Mouse (Mus musculus): Measurements from ENCODE around the gene Selenow. TPM values are rescaled to one million over a fixed set of nuclear protein-coding genes. Genes with fewer than 3 reads are reported as not detected.
A peak's percentile ranks its signal among the peaks of the same experiment; 100 is the strongest.
"Not testable (repeated sequence)": the region's sequence is repeated elsewhere in the genome, so short reads cannot be mapped to it uniquely, and the experiment has no call there.

Gene Selenow
- total RNA-seq, 2 experiments from 2014 or later: 76.3 to 304 TPM

GRCm38 (mm10) chr7:15948381-15948941 lies 26.3 kb upstream of the Selenow start:
- peak; percentile 53 for ATAC-seq (replicated peaks; ENCODE audit: low FRiP score, low TSS enrichment, poor library complexity, severe bottlenecking)

DNA sequence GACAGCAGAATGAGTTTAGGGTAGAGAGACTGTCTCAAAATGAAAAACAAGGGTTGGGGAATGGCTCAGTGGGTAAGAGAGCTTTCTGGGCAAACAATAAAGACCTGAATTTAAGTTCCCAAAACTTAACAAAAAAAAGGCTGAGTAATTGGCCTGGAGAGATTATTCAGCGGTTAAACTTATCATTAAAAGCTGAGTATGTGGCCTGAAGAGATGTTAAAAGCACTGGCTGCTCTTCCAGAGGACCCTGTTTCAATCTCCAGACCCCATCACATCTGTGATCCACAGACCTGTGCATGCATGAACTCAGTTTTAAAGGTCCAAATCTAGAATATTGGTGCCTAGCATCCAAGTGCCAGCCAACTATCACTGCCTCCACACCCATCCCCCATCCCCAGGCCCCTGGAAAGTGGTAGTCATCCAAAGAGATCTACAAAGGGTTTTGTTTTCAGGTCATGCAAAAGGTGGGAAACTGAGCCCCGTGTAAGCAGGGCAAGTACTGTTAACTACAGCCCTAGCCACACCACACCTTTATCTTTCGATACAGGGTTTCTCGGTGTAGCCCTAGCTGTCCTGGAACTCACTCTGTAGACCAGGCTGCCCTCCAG lies 25.6 kb upstream of the Selenow start:
- no peak for ATAC-seq (replicated peaks; ENCODE audit: low FRiP score, low TSS enrichment, poor library complexity, severe bottlenecking)

DNA sequence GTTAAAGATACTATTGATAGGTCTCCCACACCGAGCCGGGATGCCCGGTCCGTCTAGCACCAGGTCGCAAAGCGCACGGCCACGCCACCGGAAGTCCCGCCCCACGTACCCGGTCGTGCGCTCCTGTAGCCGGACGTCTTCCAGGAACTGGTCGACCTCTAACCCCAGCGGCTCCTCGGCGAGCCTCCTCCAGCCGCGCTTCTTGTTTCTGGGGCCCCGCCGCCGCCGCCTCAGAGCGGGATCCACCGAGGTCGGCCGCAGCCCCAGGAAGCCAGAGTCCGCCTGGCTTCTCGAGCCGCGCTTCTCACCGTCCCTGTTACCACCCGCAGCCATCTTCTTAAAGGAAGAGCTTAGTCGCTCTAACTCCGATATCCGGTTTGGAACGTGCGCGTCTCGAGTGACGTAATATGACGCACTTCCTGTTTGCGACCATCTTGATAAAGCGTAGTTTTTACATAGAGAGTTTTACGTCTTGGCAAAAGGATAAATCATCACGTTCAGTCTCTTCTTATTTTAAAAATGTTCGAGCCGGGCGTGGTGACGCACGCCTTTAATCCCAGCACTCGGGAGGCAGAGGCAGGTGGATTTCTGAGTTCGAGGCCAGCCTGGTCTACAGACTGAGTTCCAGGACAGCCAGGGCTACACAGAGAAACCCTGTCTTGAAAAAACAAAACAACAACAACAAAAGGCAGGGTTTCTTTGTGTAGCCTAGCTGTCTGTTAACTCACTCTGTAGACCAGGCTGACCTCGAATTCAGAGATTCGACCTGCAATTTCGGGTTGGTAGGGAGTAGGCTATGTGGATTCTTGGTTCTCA lies 23.7 kb upstream of the Selenow start, which contains the start of gene Nop53:
Gene Nop53, minus strand, starts transcription at position 354 of the 816 bp plus-strand sequence.
- ATAC-seq (replicated peaks; ENCODE audit: low FRiP score, low TSS enrichment, poor library complexity, severe bottlenecking): peak; percentile 78

DNA sequence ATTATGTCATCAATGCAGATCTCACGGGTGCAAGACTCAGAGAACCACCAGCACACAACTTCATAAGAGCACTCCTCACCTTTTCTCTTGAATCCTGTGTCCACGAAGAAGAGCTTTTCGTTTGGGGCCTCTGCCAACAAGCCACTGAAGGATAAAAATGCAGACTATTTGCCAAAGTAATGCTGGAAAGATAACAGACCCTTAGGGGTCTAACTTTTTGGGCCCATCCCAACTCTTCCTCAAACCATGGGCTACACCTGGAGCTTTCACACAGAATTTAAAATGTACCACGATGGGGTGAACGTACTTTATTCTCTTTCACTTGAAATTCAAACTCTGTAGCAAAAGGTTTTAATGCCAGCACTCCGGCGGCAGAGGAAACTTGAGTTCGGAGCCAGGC lies 23.0 kb upstream of the Selenow start:
- ATAC-seq (replicated peaks; ENCODE audit: low FRiP score, low TSS enrichment, poor library complexity, severe bottlenecking): no peak

DNA sequence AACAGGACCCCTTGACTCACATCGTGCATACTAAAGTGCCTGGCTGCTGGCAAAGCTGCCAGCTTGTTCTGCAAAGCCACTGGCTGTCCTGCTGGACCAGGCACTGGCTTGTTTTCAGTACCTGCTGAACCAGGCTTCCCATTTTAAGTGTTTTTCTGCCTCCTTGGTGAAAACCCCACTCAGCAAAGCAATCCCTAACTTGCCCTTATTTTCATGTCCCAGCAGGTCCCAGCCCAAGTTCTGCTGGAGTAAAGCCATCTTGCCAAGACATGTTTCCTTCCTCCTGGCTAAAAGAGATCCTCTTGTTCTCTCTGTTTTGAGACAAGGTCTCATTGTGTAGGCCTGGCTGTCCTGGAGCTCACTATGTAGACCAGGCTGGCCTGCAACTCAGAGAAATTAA lies 22.1 kb upstream of the Selenow start:
- no peak for ATAC-seq (replicated peaks; ENCODE audit: low FRiP score, low TSS enrichment, poor library complexity, severe bottlenecking)

DNA sequence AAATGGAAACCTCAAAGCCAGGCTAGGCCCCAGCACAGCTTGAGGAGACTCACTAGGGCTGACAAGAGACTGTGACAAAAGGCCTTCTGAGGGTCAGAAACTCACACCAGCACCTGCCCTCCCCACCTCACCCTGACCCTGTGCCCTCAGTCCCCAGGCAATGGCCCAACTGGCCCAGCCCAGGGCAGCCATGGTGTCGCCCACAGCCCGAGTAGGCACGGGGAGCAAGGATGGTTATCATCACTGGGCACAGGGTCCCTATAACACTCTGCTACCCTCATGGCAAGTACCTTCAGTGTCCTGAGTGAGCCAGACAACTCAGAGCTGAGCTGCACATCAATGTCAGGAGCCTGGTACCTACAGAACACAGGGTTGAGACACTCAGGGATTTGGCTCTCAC lies 16.4 kb upstream of the Selenow start:
- ATAC-seq (replicated peaks; ENCODE audit: low FRiP score, low TSS enrichment, poor library complexity, severe bottlenecking): no peak

- no peak for ATAC-seq (replicated peaks; ENCODE audit: low FRiP score, low TSS enrichment, poor library complexity, severe bottlenecking)
Observed at GRCm38 (mm10) chr7:15937491-15937890, 15.3 kb upstream of the Selenow start.

DNA sequence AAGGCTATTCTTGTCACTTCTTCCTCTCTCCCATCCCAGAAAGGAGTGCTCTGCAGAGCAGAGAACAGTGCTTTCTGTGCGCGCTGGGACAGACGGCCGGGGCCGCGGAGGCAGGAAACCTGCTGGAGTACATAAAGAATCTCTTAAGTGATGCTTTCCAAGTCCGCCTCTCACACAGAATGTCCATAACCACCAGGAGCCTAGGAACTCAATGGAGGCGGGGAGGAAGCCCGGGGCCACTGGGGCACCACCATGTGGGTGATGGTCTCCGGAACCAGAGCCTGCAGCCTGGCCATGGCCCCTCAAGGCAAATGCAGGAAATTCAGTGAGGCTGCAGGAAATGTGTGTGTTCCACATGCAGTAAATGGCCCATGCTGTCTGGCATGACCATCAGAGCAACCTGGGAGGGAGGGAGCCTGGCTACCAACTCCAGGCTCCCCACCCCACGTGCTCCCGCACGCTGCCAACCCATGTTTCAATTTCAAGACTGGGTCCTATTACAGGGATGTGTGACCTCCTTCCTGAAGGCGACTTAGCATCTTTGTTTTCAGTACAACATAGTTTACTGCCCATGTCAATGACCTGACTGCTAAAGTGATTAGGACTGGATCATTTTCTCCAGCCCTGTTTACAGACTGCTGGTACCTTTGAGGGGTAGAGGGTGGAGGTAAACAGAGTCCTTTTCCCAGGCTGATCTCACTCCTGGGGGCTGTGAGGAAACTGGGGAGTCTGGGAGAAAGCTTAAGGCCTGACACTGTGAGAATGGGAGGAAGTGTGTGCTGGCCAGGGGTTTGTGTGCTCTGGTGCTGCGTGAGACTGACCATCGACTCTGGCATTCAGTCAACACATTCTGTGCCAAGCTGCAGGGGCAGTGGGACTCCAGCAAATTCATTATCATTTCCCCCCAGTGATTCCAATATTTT lies 11.5 kb upstream of the Selenow start:
- ATAC-seq (replicated peaks; ENCODE audit: low FRiP score, low TSS enrichment, poor library complexity, severe bottlenecking): no peak

- no peak for ATAC-seq (replicated peaks; ENCODE audit: low FRiP score, low TSS enrichment, poor library complexity, severe bottlenecking)
Observed at GRCm38 (mm10) chr7:15931635-15932034, 9.4 kb upstream of the Selenow start.

GRCm38 (mm10) chr7:15930543-15930942 lies 8.3 kb upstream of the Selenow start:
- no peak for ATAC-seq (replicated peaks; ENCODE audit: low FRiP score, low TSS enrichment, poor library complexity, severe bottlenecking)

DNA sequence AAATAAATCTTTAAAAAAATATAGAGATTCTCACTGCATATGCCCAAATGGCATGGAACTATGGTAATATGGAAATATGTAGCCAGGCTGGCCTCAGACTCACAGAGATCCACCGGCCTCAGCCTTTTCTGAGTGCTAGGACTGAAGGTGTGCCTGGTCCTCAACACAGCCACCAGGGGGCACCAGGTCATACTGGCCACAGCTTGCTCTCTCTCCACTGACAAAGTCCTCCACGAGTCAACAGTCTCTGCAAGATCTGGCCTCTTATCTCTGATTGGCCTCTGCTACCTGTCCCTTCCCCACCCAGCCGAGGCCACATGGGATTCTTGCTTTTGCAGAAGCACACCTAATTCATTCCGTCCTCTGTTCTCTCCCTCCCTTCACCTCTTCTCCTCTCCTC lies 7.7 kb upstream of the Selenow start:
- ATAC-seq (replicated peaks; ENCODE audit: low FRiP score, low TSS enrichment, poor library complexity, severe bottlenecking): peak; percentile 97

- ATAC-seq (replicated peaks; ENCODE audit: low FRiP score, low TSS enrichment, poor library complexity, severe bottlenecking): peak; percentile 32; the same call in 1 of the 2 replicates
Observed at GRCm38 (mm10) chr7:15921796-15922195, 406 bp downstream of the Selenow start.

- no peak for ATAC-seq (replicated peaks; ENCODE audit: low FRiP score, low TSS enrichment, poor library complexity, severe bottlenecking)
Observed at GRCm38 (mm10) chr7:15920645-15921190, 1.5 kb downstream of the Selenow start.

GRCm38 (mm10) chr7:15919947-15920346 lies 2.3 kb downstream of the Selenow start:
- no peak for ATAC-seq (replicated peaks; ENCODE audit: low FRiP score, low TSS enrichment, poor library complexity, severe bottlenecking)

- no peak for ATAC-seq (replicated peaks; ENCODE audit: low FRiP score, low TSS enrichment, poor library complexity, severe bottlenecking)
Observed at GRCm38 (mm10) chr7:15918371-15918770, 3.8 kb downstream of the Selenow start.

DNA sequence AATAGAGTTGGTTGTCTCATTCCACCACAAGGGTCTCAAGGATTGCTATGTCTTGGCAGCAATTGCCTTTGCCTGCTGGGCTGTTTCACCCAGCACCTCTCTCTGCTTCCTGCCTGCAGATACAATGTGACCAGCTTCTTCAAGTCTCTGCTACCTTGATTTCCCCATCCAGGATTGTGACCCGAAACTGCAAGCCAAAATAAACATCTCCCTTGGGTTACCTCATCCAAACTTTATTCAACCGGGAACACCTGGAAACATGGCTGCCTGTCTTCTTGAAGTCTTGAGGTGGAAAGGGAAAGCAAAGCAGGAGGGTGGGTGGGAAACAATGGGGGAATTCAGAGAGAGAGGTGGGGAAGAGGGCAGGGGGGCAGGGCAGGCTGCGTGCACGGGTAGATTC lies 5.2 kb downstream of the Selenow start:
- no peak for ATAC-seq (replicated peaks; ENCODE audit: low FRiP score, low TSS enrichment, poor library complexity, severe bottlenecking)

GRCm38 (mm10) chr7:15916134-15916723 lies 6.0 kb downstream of the Selenow start:
- no peak for ATAC-seq (replicated peaks; ENCODE audit: low FRiP score, low TSS enrichment, poor library complexity, severe bottlenecking)

DNA sequence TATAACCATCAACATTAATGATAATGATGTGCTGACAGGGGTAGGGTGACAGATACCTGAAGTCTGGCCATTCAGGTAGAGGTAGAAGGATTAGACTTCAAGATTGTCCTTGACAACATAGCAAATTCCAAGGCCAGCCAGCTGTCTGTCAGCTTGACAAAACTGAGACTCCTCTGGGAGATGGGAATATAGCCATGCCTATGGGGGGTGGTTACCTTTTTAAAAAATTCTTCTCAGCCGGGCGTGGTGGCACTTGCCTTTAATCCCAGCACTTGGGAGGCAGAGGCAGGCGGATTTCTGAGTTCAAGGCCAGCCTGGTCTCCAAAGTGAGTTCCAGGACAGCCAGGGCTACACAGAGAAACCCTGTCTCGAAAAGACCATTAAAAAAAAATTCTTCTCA lies 6.5 kb downstream of the Selenow start:
- ATAC-seq (replicated peaks; ENCODE audit: low FRiP score, low TSS enrichment, poor library complexity, severe bottlenecking): not testable (repeated sequence)

- no peak for ATAC-seq (replicated peaks; ENCODE audit: low FRiP score, low TSS enrichment, poor library complexity, severe bottlenecking)
Observed at GRCm38 (mm10) chr7:15914751-15915150, 7.5 kb downstream of the Selenow start.

Data from megakaryocyte-erythroid progenitor cell, adult 5-6 weeks (primary cell).